Mouse (Mus musculus) lung, embryonic 16.5 days (tissue): ENCODE results near the gene Mlxip. TPM values are rescaled to one million over a fixed set of nuclear protein-coding genes. Genes with fewer than 3 reads are reported as not detected.
A peak's percentile ranks its signal among the peaks of the same experiment; 100 is the strongest.

Experiments used
- ATAC-seq: fragments of 200-750 bp; cut with Nextera tagmentation; 2 replicates; pipeline ENCODE4 v1.8.0; 2017; ENCODE audit warnings: low read depth, mild to moderate bottlenecking, moderate library complexity
- H3K27ac ChIP-seq: fragments of 300-500 bp; sonication (generic); 2 replicates; pipeline ENCODE4 v1.5.1; 2014; ENCODE audit warnings: mild to moderate bottlenecking, control low read depth, low read length
- H3K27me3 ChIP-seq: fragments of 300-500 bp; sonication (generic); 2 replicates; pipeline ENCODE4 v1.6.1; 2014; ENCODE audit warnings: low read depth, low read length, mixed read lengths; ENCODE audit not compliant: control insufficient read depth, insufficient read depth
- H3K36me3 ChIP-seq: fragments of 300-500 bp; sonication (generic); 2 replicates; pipeline ENCODE4 v1.6.1; 2014; ENCODE audit warnings: low read length; ENCODE audit not compliant: control insufficient read depth, insufficient read depth
- H3K4me1 ChIP-seq: fragments of 300-500 bp; sonication (generic); replicated peaks from 2 replicates; pipeline ENCODE4 v1.6.1; 2014; ENCODE audit warnings: low read length, mixed read lengths; ENCODE audit not compliant: control insufficient read depth, insufficient read depth
- H3K4me2 ChIP-seq: fragments of 300-500 bp; sonication (generic); 2 replicates; pipeline ENCODE4 v1.6.1; 2014; ENCODE audit warnings: low read depth, low read length, control low read depth
- H3K4me3 ChIP-seq: fragments of 300-500 bp; sonication (generic); 2 replicates; pipeline ENCODE4 v1.5.1; 2014; ENCODE audit warnings: mild to moderate bottlenecking, low read length, control low read depth
- H3K9ac ChIP-seq: fragments of 300-500 bp; sonication (generic); 2 replicates; pipeline ENCODE4 v1.6.1; 2014; ENCODE audit warnings: low read length, control low read depth
- H3K9me3 ChIP-seq: fragments of 300-500 bp; sonication (generic); 2 replicates; pipeline ENCODE4 v1.6.1; 2016; ENCODE audit warnings: low read length; ENCODE audit not compliant: control insufficient read depth
- WGBS: fragments of 180-500 bp; shearing (Covaris S2); extraction: QIAGEN DNeasy Blood & Tissue Kit; methylation state at CpG from one replicate; pipeline ENCODE4 v1.1.7; 2014; 5-methylcytosine and 5-hydroxymethylcytosine counted together
- polyA plus RNA-seq: library from polyadenylated mRNA; unstranded; fragments of >200 nt; fragmentation: Nextera tagmentation; extraction: Ambion mirVana; gene quantifications from 2 replicates; pipeline ENCODE4 v1.2.1, GENCODE M21; 2015

Gene Mlxip
- polyA plus RNA-seq, 1 experiment from 2014 or later, result 17.8 TPM

- WGBS, result 76% methylated on average over 1 of the region's 1 CpGs
- H3K4me3 ChIP-seq, result no peak overlapping the region
- no peak overlapping the region for H3K27ac ChIP-seq
- no peaks in the 10 kb centered on the region for H3K4me1 ChIP-seq
- ATAC-seq, result no peak
- H3K27me3 ChIP-seq, result no peaks in the 10 kb centered on the region
- no peaks in the 10 kb centered on the region for H3K36me3 ChIP-seq
- H3K4me2 ChIP-seq, result no peak overlapping the region
- no peaks in the 10 kb centered on the region; the same call in 1 of the 2 replicates for H3K9me3 ChIP-seq
- H3K9ac ChIP-seq, result no peak overlapping the region
Measured at GRCm38 (mm10) chr5:123464638-123465037, 70.0 kb downstream of the Mlxip start.

GRCm38 (mm10) chr5:123470784-123471400, 76.3 kb downstream of the Mlxip start:
- WGBS, result 5% methylated on average over 10 of the region's 10 CpGs
- no peak for ATAC-seq
- H3K4me3 ChIP-seq, result peak overlapping the region; percentile 18; the same call in 1 of the 2 replicates
- H3K27ac ChIP-seq, result no peak overlapping the region
- H3K27me3 ChIP-seq, result no peaks in the 10 kb centered on the region
- H3K4me2 ChIP-seq, result peak overlapping the region; percentile 49
- no peak overlapping the region; the same call in 1 of the 2 replicates for H3K9ac ChIP-seq
- no peaks in the 10 kb centered on the region for H3K4me1 ChIP-seq
- H3K9me3 ChIP-seq, result no peaks in the 10 kb centered on the region
- no peaks in the 10 kb centered on the region for H3K36me3 ChIP-seq

DNA sequence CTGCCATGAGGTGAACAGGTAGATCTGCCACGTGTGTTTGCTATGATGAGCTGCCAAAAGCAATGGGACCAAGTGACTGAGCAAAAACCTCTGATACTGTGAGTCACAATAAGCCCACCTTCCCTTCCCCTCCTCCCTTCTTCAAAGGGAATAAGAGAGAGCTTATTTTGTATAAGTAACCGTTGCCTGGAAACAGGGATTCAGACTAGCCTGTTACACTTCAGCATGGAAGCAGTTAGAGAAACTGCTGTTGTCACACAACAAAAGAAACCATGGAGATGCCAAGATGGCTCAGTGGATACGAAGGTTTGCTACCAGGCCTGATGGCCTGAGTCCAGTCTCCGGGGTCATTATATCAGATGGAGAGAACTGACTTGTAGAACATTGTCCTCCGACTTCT, 79.2 kb downstream of the Mlxip start:
- Histone ChIP-seq H3K27me3 (no peaks in the 10 kb centered on the region), H3K9ac (no peak overlapping the region), H3K36me3 (no peaks in the 10 kb centered on the region), H3K4me2 (no peak overlapping the region), H3K27ac (no peak overlapping the region), H3K4me3 (no peak overlapping the region), H3K9me3 (no peaks in the 10 kb centered on the region), H3K4me1 (no peaks in the 10 kb centered on the region)
- no peak for ATAC-seq
- WGBS, result 79% methylated on average over 5 of the region's 5 CpGs

DNA sequence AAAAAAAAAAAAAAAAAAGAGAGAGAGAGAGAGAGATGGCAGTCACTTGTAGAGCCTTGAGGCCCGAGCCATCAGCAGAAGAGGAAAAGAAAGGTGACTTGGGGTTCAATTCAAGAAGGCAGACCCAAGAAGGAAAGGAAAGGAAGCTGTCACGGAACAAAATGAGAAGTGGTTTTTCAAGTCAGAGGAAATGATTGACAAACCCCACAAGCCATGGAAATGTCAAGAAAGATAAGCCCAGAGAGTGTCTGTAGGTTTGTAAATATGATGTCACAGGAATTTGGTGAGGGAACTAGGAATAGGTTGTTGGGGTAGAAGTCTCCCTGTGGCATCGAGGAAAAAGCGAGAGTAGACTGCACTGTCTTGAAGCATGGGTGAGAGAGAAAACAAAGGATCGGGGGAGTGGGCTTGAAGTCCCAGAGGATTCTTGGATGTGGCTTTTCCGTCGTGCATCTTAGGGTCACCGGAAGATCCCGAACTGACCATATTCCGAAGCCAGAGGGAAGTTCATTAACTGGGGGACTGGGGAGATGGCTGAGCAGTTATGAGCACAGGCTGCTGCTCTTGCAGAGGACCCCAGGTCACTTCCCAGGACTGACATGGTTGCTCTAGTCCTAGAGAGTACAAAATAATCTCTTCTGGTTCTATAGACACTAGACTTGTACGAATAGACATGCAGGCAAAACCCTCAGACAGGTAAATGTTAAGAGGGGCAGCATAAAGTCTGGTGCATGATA, 93.2 kb downstream of the Mlxip start:
- no peak for ATAC-seq
- no peaks in the 10 kb centered on the region for H3K36me3 ChIP-seq
- no peak overlapping the region for H3K27ac ChIP-seq
- no peak overlapping the region for H3K9ac ChIP-seq
- H3K4me1 ChIP-seq, result no peaks in the 10 kb centered on the region; the same call in 1 of the 2 replicates
- 73% methylated on average over 11 of the region's 11 CpGs for WGBS
- no peaks in the 10 kb centered on the region for H3K27me3 ChIP-seq
- no peaks in the 10 kb centered on the region for H3K9me3 ChIP-seq
- no peak overlapping the region for H3K4me3 ChIP-seq
- H3K4me2 ChIP-seq, result no peak overlapping the region

DNA sequence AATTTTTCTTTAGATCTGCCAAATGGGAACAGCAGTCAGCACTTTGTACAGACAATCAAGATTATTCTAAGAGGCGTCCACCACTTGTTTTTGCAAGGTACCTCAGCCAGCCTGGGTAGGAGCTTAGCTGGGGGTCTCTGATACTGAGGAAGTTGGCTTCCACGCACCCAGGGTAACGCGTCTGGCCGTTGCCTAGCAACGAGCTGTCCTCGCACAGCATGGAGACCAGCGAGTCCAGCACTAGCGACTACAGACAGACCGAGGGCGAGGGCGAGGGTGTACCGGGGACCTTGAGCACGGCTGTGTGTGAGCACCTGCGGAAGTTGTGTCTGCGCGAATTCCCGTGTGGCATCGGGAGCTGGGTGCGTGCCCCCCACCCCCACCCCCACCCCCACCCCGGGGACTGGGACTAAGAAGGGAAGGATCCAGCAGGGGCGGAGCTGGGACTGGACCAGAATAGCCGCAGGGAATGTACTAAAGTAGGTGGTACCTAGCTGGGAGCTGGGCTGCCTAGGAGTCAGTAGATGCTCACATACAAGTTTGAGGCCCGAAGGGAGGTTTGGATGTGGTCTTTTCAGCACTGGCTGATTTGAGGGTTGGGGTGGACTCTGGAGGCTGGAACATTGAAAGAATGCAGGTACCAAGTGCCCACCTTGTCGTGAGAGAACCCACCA, 94.7 kb downstream of the Mlxip start, which contains the start of the genes Lrrc43 and Il31:
Lrrc43 (plus strand) TSS at position 194 of the 674 bp plus-strand sequence.
Il31 (minus strand) TSS at position 378 of the 674 bp plus-strand sequence.
- peak within 1 kb of the TSS; percentile 42 for H3K4me2 ChIP-seq
- WGBS, result 7% methylated on average over 25 of the region's 25 CpGs
- no peaks in the 10 kb centered on the region; the same call in 1 of the 2 replicates for H3K4me1 ChIP-seq
- no peak for ATAC-seq
- no peaks in the 10 kb centered on the region for H3K27me3 ChIP-seq
- H3K27ac ChIP-seq, result no peak within 1 kb of the TSS
- H3K36me3 ChIP-seq, result no peaks in the 10 kb centered on the region
- no peaks in the 10 kb centered on the region for H3K9me3 ChIP-seq
- no peak within 1 kb of the TSS for H3K9ac ChIP-seq
- H3K4me3 ChIP-seq, result 0 out of 2 replicates have a peak within 1 kb of the TSS, but pooled peaks have one; percentile 14

- no peaks in the 10 kb centered on the region for H3K9me3 ChIP-seq
- no peak overlapping the region for H3K4me3 ChIP-seq
- ATAC-seq, result no peak
- H3K4me1 ChIP-seq, result no peaks in the 10 kb centered on the region; the same call in 1 of the 2 replicates
- H3K4me2 ChIP-seq, result no peak overlapping the region
- 50% methylated on average over 9 of the region's 9 CpGs for WGBS
- H3K27me3 ChIP-seq, result no peaks in the 10 kb centered on the region
- H3K36me3 ChIP-seq, result no peaks in the 10 kb centered on the region
- H3K27ac ChIP-seq, result no peak overlapping the region
- H3K9ac ChIP-seq, result no peak overlapping the region
Measured at GRCm38 (mm10) chr5:123489935-123490334, 95.3 kb downstream of the Mlxip start.

- ATAC-seq, result no peak
- H3K36me3 ChIP-seq, result no peaks in the 10 kb centered on the region
- H3K4me1 ChIP-seq, result no peaks in the 10 kb centered on the region; the same call in 1 of the 2 replicates
- no peak overlapping the region for H3K9ac ChIP-seq
- no peak overlapping the region for H3K4me2 ChIP-seq
- 46% methylated on average over 4 of the region's 4 CpGs for WGBS
- H3K9me3 ChIP-seq, result no peaks in the 10 kb centered on the region
- H3K4me3 ChIP-seq, result no peak overlapping the region
- no peak overlapping the region for H3K27ac ChIP-seq
- H3K27me3 ChIP-seq, result no peaks in the 10 kb centered on the region
Measured at GRCm38 (mm10) chr5:123499717-123500116, 105.1 kb downstream of the Mlxip start.

DNA sequence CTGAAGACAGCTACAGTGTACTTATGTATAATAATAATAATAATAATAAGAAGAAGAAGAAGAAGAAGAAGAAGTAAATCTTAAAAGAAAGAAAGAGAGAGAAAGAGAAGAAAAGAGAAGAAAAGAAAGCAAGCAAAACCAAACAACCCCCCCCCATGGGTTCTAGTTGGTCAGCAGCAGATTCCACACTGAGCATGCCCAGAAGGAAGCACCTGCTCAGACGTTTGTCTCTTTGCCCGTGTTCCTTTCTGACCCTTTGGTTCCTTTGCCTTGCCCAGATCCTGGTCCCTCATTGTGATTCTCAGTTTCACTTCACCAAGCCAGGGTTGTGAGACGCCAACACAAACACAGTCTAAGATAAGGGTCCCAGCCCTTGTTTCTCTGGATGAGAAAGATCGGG, 107.4 kb downstream of the Mlxip start:
- H3K27me3 ChIP-seq, result peaks cover 3% of the 10 kb centered on the region; the same call in 1 of the 2 replicates
- no peak for ATAC-seq
- H3K9ac ChIP-seq, result no peak overlapping the region
- no peak overlapping the region for H3K4me2 ChIP-seq
- no peak overlapping the region for H3K4me3 ChIP-seq
- H3K4me1 ChIP-seq, result no peaks in the 10 kb centered on the region; the same call in 1 of the 2 replicates
- no peak overlapping the region for H3K27ac ChIP-seq
- 52% methylated on average over 4 of the region's 4 CpGs for WGBS
- H3K9me3 ChIP-seq, result no peaks in the 10 kb centered on the region
- no peaks in the 10 kb centered on the region for H3K36me3 ChIP-seq
